Mouse (Mus musculus) cortical plate, adult 2 months (tissue): ENCODE measurements around the gene Tpx2.

Source experiments
- CTCF ChIP-seq: fragments of 200-500 bp; IDR thresholded peaks from 2 replicates; pipeline ENCODE4 v1.5.1; 2011; ENCODE audit warnings: mild to moderate bottlenecking, control low read depth, low read length; ENCODE audit not compliant: insufficient read depth; ENCODE audit errors: extremely low read depth
- POLR2A ChIP-seq: fragments of 200-500 bp; IDR thresholded peaks from 2 replicates; pipeline ENCODE4 v1.6.1; 2011; ENCODE audit warnings: mild to moderate bottlenecking, low read length, control low read depth; ENCODE audit not compliant: insufficient read depth; ENCODE audit errors: extremely low read depth

- TF ChIP-seq CTCF, result no peak
- TF ChIP-seq POLR2A, result no peak
These were observed 55.8 kb downstream of the Tpx2 start for GRCm38 (mm10) chr2:152903586-152903985.
